25 mouse cellular contexts compared by ENCODE assay signal in the genomic region with DNA sequence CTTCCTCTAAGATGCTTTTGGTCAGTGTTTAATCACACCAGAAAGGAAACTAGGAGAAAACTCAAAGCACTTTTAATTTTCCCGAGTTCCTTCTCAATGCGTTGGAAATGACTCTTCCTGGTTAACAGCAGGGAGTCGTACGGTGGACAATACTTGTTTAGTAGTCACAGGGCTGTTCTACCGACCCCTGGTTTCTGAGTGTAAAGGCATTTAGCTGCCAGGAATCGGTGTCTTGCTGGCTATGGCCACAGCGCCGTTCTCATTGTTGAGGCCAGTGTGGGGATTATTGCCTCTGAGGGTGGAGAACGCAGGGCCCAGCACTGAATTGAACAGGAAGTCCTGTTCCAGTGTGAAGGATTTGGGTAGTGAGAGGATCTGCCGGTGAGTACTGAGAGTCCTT. TPM values are rescaled to one million over a fixed set of nuclear protein-coding genes. Genes with fewer than 3 reads are reported as not detected.
DNase-seq lines count a peak whose midpoint lies in the region; ATAC-seq and TF ChIP-seq lines count a peak whose summit lies in the region.
"Had no signal": no experiment of that assay in that cellular context is flagged by ENCODE, and none has a peak within 500 bp of the region (broad histone marks: within the 10 kb centered on the region; RNA-seq: fewer than 3 reads in every experiment).

No protein-coding gene starts in this region.

- DNase-seq in heart, adult 11 months, result peak; percentile 79
- DNase-seq in hindbrain, postnatal 0 days (ENCODE audit: low spot score), result no peak
- no peak for DNase-seq in midbrain, postnatal 0 days (ENCODE audit: low spot score)
- DNase-seq in adrenal gland, postnatal 36 days, result no peak
- no peak for DNase-seq in kidney, adult 18-20 months
- DNase-seq: adrenal gland, adult 2 months; adrenal gland, postnatal 14 days; cerebellum, adult 18-20 months; cerebellum, adult 9-10 months; cerebellum, postnatal 14 days; gastrocnemius, postnatal 10 days; gastrocnemius, postnatal 36 days; heart, postnatal 10 days; heart, postnatal 4 days; kidney, adult 11 months had no signal

- 0 out of 2 replicates have a peak, but pooled peaks have one; percentile 25 for TF ChIP-seq CTCF in hindbrain, postnatal 0 days (IDR thresholded peaks at IDR 0.05; ENCODE audit: low read depth)
- TF ChIP-seq CTCF in midbrain, postnatal 0 days (IDR thresholded peaks at IDR 0.05), result peak; percentile 22

- no peak overlapping the region for H3K27ac ChIP-seq in heart, embryonic 12.5 days (ENCODE audit: poor library complexity, severe bottlenecking)
- no peak overlapping the region for H3K27ac ChIP-seq in hindbrain, postnatal 0 days
- no peak overlapping the region for H3K27ac ChIP-seq in hindbrain, embryonic 12.5 days
- no peak overlapping the region for H3K27ac ChIP-seq in midbrain, postnatal 0 days (ENCODE audit: low read depth, low read length)
- H3K27ac ChIP-seq in midbrain, embryonic 13.5 days, result no peak overlapping the region
- H3K27ac ChIP-seq: forebrain, embryonic 10.5 days; forebrain, embryonic 13.5 days; heart, embryonic 10.5 days; hindbrain, embryonic 15.5 days; intestine, embryonic 15.5 days had no signal

- 0 out of 2 replicates have a peak, but pooled peaks cover 4% of the 10 kb centered on the region for H3K9me3 ChIP-seq in heart, embryonic 12.5 days (replicated peaks)
- no peaks in the 10 kb centered on the region for H3K9me3 ChIP-seq in hindbrain, postnatal 0 days (ENCODE audit: low read length)
- no peaks in the 10 kb centered on the region for H3K9me3 ChIP-seq in hindbrain, embryonic 12.5 days (replicated peaks)
- H3K9me3 ChIP-seq in midbrain, postnatal 0 days (ENCODE audit: low read length), result no peaks in the 10 kb centered on the region
- no peaks in the 10 kb centered on the region for H3K9me3 ChIP-seq in midbrain, embryonic 13.5 days
- H3K9me3 ChIP-seq: forebrain, embryonic 10.5 days; forebrain, embryonic 13.5 days; heart, embryonic 10.5 days; hindbrain, embryonic 15.5 days; intestine, embryonic 15.5 days had no signal

- H3K4me3 ChIP-seq in heart, embryonic 12.5 days, result no peak overlapping the region
- no peak overlapping the region for H3K4me3 ChIP-seq in hindbrain, postnatal 0 days (ENCODE audit: low read length)
- H3K4me3 ChIP-seq in hindbrain, embryonic 12.5 days, result no peak overlapping the region
- no peak overlapping the region for H3K4me3 ChIP-seq in midbrain, postnatal 0 days (ENCODE audit: low read depth, low read length)
- no peak overlapping the region for H3K4me3 ChIP-seq in midbrain, embryonic 13.5 days (replicated peaks)
- H3K4me3 ChIP-seq: forebrain, embryonic 10.5 days; forebrain, embryonic 13.5 days; heart, embryonic 10.5 days; hindbrain, embryonic 15.5 days; intestine, embryonic 15.5 days had no signal

- WGBS in heart, embryonic 12.5 days, result 75% methylated on average over 10 of the region's 10 CpGs
- WGBS in hindbrain, postnatal 0 days, result 48% methylated on average over 10 of the region's 10 CpGs
- 67% methylated on average over 10 of the region's 10 CpGs for WGBS in hindbrain, embryonic 12.5 days
- 50% methylated on average over 10 of the region's 10 CpGs for WGBS in midbrain, postnatal 0 days
- WGBS in midbrain, embryonic 13.5 days, result 61% methylated on average over 10 of the region's 10 CpGs

- no peak overlapping the region for H3K9ac ChIP-seq in heart, embryonic 12.5 days
- no peak overlapping the region for H3K9ac ChIP-seq in hindbrain, postnatal 0 days (replicated peaks; ENCODE audit: low read length)
- H3K9ac ChIP-seq in hindbrain, embryonic 12.5 days, result no peak overlapping the region
- no peak overlapping the region for H3K9ac ChIP-seq in midbrain, postnatal 0 days (replicated peaks; ENCODE audit: low read length, poor library complexity, severe bottlenecking)
- H3K9ac ChIP-seq in midbrain, embryonic 13.5 days (replicated peaks), result no peak overlapping the region
- H3K9ac ChIP-seq: forebrain, embryonic 13.5 days; hindbrain, embryonic 15.5 days; intestine, embryonic 15.5 days had no signal

- ATAC-seq in heart, embryonic 12.5 days (ENCODE audit: insufficient number of reproducible peaks, low FRiP score), result no peak
- ATAC-seq in hindbrain, postnatal 0 days, result no peak
- ATAC-seq in hindbrain, embryonic 12.5 days (ENCODE audit: low FRiP score), result no peak
- no peak for ATAC-seq in midbrain, postnatal 0 days (ENCODE audit: low FRiP score)
- no peak for ATAC-seq in midbrain, embryonic 13.5 days
- ATAC-seq: forebrain, embryonic 13.5 days; forebrain, embryonic 16.5 days; intestine, embryonic 15.5 days had no signal

- peaks cover 7% of the 10 kb centered on the region; the same call in 1 of the 2 replicates for H3K36me3 ChIP-seq in heart, embryonic 12.5 days
- no peaks in the 10 kb centered on the region for H3K36me3 ChIP-seq in hindbrain, postnatal 0 days (ENCODE audit: insufficient read depth, low read length)
- H3K36me3 ChIP-seq in hindbrain, embryonic 12.5 days, result no peaks in the 10 kb centered on the region
- no peaks in the 10 kb centered on the region for H3K36me3 ChIP-seq in midbrain, postnatal 0 days (ENCODE audit: insufficient read depth, low read length)
- H3K36me3 ChIP-seq in midbrain, embryonic 13.5 days, result no peaks in the 10 kb centered on the region
- H3K36me3 ChIP-seq: forebrain, embryonic 10.5 days; hindbrain, embryonic 15.5 days; intestine, embryonic 15.5 days had no signal

- no peak overlapping the region for H3K4me2 ChIP-seq in heart, embryonic 12.5 days
- H3K4me2 ChIP-seq in hindbrain, postnatal 0 days (ENCODE audit: low read depth, low read length), result no peak overlapping the region
- H3K4me2 ChIP-seq in hindbrain, embryonic 12.5 days (replicated peaks), result no peak overlapping the region
- no peak overlapping the region for H3K4me2 ChIP-seq in midbrain, postnatal 0 days (ENCODE audit: low read depth, low read length, poor library complexity, severe bottlenecking)
- H3K4me2 ChIP-seq in midbrain, embryonic 13.5 days (replicated peaks), result no peak overlapping the region
- H3K4me2 ChIP-seq: forebrain, embryonic 13.5 days; hindbrain, embryonic 15.5 days; intestine, embryonic 15.5 days had no signal

- peaks cover 39% of the 10 kb centered on the region for H3K4me1 ChIP-seq in heart, embryonic 12.5 days (replicated peaks)
- H3K4me1 ChIP-seq in hindbrain, postnatal 0 days (ENCODE audit: insufficient read depth, low read length), result no peaks in the 10 kb centered on the region
- H3K4me1 ChIP-seq in hindbrain, embryonic 12.5 days, result 0 out of 2 replicates have a peak, but pooled peaks cover 2% of the 10 kb centered on the region
- 0 out of 2 replicates have a peak, but pooled peaks cover 2% of the 10 kb centered on the region for H3K4me1 ChIP-seq in midbrain, postnatal 0 days (ENCODE audit: insufficient read depth, low read length)
- H3K4me1 ChIP-seq in midbrain, embryonic 13.5 days (replicated peaks), result no peaks in the 10 kb centered on the region
- H3K4me1 ChIP-seq: hindbrain, embryonic 15.5 days; intestine, embryonic 15.5 days had no signal

- no peaks in the 10 kb centered on the region for H3K27me3 ChIP-seq in heart, embryonic 12.5 days (replicated peaks)
- H3K27me3 ChIP-seq in hindbrain, postnatal 0 days (ENCODE audit: insufficient read depth, low read length), result no peaks in the 10 kb centered on the region
- no peaks in the 10 kb centered on the region for H3K27me3 ChIP-seq in hindbrain, embryonic 12.5 days
- H3K27me3 ChIP-seq in midbrain, postnatal 0 days (ENCODE audit: insufficient read depth, low read length), result no peaks in the 10 kb centered on the region
- no peaks in the 10 kb centered on the region for H3K27me3 ChIP-seq in midbrain, embryonic 13.5 days
- H3K27me3 ChIP-seq: CH12.LX; forebrain, embryonic 13.5 days; hindbrain, embryonic 15.5 days; intestine, embryonic 15.5 days had no signal

RNA-seq across cellular contexts. Expression of a gene that starts 13.7 kb away (rescaled TPM):
- polyA plus RNA-seq in heart, embryonic 12.5 days (2016; fragmentation: Nextera tagmentation; extraction: Ambion mirVana), result 51.8 and 54.0 TPM in 2 replicates
- 0.93 and 1.9 TPM in 2 replicates for total RNA-seq in hindbrain, postnatal 0 days (2014; rRNA removed)
- polyA plus RNA-seq in hindbrain, postnatal 0 days (2015; fragmentation: Nextera tagmentation; extraction: Ambion mirVana), result 0.76 and 0.86 TPM in 2 replicates
- polyA plus RNA-seq in hindbrain, embryonic 12.5 days (2016; fragmentation: Nextera tagmentation; extraction: Ambion mirVana), result 1.5 and 1.9 TPM in 2 replicates
- total RNA-seq in midbrain, postnatal 0 days (2014; rRNA removed), result 1.6 and 2.0 TPM in 2 replicates
- 0.44 and 0.75 TPM in 2 replicates for polyA plus RNA-seq in midbrain, postnatal 0 days (2015; fragmentation: Nextera tagmentation; extraction: Ambion mirVana)
- polyA plus RNA-seq in midbrain, embryonic 13.5 days (2015; fragmentation: Nextera tagmentation; extraction: Ambion mirVana), result 0.84 and 1.4 TPM in 2 replicates
- total RNA-seq in adrenal gland, postnatal 36 days (2021), result 1 to 10 TPM; 1.4 to 2.1 TPM

Comparison
In these comparisons a context has a peak if more than half of its experiments do, and no peak if none do; other contexts are left out.
1. RNA of a gene that starts 13.7 kb away (polyA plus RNA-seq): 51.8 to 54.0 TPM in heart, embryonic 12.5 days; 1.5 to 1.9 TPM in hindbrain, embryonic 12.5 days, 0.84 to 1.4 TPM in midbrain, embryonic 13.5 days, 0.76 to 0.86 TPM in hindbrain, postnatal 0 days and 0.44 to 0.75 TPM in midbrain, postnatal 0 days; every median in the first group is over 10 times any median in the second.